Mouse (Mus musculus): ENCODE data around the gene Galnt9.
A peak's percentile ranks its signal among the peaks of the same experiment; 100 is the strongest.

The Galnt9 gene

DNA sequence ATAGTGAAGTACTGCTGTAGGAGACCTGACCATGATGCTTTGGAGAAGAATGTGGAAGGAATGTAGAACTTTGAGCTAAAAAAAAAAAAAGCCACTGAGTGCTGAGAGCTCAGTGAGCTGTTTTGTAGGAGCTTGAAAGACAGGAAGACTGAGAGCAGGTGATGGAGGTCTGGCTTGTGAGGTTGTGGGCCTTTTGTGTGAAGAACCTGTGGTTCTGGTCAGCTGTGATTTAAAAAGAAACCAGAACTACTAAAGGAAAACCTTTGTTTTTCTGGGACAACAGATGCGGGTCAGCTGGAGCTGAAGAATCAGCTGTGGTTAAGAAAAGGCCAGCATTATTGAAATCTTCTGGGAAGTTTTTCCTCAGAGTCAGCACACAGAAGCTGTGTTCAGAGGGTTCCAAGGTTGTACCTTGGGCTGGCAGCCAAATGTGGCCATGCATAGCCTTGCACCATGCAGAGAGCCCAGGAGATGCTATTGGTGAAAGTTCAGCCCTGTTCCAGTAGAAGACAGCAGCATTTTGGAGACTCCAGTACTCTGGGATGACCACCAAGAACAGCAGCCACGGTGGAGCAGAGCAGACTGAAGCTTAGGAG, 85.5 kb downstream of the Galnt9 start:
- DNase-seq (ENCODE audit: low read depth): no peak

DNA sequence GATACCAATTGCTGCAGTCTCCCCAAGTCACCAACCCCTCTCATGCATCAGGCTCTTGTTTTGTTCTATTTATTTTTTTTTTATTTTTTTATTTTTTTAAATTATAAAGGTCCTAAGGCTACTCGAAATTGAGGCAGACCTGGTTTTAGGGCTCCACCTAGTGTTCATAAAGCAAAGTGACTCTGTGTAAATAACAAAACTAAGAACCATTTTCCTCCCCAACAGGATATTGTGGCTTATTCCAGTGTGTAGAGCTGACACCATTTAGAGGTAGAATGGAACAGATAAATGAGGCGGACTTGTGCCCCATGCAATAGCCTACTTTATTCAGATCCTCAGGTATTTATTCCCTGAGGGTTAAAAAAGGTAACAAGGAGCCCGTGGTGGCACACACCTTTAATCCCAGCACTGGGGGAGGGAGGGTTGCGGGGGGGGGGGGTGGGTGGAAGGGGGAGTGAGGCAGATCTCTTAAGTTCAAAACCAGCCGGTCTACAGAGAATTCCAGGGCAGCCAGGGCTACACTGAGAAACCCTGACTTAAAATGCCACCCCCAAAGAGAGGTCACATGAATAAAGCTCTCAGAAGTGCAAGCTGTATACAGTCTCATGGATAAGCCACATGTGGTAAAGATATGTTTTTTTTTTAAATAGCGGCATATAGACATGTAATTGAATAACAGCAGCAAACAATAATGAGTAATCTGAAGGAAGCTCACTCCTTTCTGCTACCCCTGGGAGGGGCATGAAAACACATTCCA, 92.0 kb downstream of the Galnt9 start:
- DNase-seq (ENCODE audit: low read depth): peak; percentile 83

DNA sequence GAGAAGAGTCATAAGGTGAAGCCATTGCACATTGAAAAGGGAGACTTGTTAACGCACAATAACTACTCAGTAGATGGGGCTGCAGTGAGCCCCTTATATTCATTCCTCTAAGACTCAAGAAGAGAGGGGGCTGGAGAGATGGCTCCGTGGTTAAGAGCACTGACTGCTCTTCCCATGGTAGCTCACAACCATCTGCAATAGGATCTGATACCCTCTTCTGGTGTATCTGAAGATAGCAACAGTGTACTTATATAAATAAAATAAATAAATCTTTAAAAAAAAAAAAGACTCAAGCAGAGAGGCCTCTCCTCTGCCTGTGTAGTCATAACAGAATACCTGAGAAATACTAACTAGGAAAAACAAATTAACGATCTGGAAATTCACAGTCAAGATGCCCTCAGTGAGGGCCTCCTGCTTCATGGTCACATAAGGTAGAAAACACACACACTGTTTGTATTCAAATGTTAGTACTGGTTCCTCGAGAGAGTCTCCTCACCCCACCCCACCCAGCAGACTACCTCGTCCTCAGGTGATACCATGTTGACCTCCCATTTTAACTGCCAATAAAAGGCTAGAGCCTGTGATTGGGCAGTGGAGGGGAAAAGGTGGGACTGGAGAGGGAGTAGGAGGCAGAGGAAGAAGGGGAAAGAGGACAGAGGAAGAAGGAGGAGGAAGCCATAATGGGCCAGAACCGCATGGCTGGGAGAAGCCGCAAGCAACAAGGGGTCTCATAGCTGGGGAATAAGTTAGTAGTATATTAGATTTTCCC, 94.3 kb downstream of the Galnt9 start:
- no peak for DNase-seq (ENCODE audit: low read depth)

DNA sequence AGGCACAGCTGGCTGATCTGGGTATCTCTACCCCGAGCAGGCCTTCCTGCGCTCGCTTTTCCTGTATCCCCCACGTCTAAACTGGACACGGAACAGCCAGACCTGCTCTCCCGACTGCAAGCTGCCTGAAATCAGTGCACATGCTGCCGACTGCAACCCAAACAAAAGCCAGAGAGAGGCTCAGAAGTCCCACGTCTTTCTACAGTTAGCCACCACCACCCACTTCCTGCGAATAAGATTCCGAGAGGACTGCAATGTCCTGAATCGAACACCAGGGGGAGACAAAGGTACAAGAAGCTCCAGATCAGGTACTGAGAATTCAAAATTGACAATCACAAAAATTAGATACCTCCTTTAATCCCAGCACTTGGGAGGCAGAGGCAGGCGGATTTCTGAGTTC, 95.3 kb downstream of the Galnt9 start:
- DNase-seq (ENCODE audit: low read depth): peak; percentile 93

DNA sequence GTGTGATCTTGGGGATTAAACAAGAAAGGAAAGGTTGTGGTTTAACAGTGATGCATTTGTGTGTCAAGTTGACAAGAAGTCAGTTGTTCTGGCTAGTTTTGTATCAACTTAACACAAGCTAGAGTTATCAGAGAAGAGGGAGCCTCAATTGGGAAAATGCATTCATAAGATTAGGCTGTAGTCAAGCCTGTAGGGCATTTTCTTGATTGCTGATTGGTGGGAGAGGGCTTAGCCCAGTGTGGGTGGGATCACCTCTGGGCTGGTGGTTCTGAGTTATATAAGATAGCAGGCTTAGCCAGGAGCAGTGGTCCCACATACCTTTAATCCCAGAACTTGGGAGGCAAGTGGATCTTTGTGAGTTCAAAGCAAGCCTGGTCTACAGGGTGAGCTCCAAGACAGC, 102.2 kb downstream of the Galnt9 start:
- no peak for DNase-seq (ENCODE audit: low read depth)

- peak; percentile 97 for DNase-seq (ENCODE audit: low read depth)
Observed at GRCm38 (mm10) chr5:110652719-110653648, 108.8 kb downstream of the Galnt9 start, which contains the start of the genes Noc4l and Ddx51. TSS of gene Noc4l (minus strand) at chr5:110653417. TSS of gene Ddx51 (plus strand) at chr5:110653451.

DNA sequence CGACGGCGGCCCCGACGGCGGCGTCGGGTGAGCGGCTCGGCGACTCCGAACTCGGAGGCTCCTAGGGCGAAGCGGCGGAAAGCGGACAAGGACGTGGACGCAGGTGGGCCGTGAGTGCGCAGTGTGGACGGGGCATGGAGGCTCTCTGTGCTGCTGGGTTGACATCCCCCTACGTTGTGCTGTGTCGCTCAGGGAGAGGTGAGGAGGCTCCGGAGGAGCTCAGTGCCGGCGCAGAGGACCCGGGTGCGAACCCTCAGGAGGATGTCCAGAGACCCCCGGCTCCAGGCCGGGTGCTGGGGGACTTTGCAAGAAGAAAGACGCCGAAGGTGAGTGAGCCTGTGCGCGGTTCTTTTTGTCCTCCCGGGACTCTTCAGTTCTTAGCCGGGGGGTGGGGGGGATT, 109.5 kb downstream of the Galnt9 start:
- DNase-seq (ENCODE audit: low read depth): no peak

DNA sequence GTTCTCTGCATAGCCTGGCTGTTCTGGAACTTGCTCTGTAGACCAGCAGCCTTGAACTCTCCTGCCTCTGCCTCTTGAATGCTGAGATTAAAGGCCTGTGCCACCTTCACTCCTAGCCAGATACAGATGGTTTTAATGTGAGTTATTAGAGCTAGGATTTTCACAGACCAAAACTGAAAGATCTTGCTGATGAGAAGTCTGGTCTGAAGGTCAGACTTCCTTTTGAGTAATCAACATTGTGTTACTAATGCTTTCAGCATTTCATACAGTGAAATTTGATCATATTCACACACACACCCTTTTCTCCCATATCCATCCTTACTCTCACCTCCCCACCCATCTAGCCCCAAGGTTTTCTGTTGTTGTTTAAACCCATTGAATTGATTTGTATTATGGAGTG, 115.5 kb downstream of the Galnt9 start:
- DNase-seq (ENCODE audit: low read depth): no peak

GRCm38 (mm10) chr5:110664041-110664440, 119.9 kb downstream of the Galnt9 start:
- no peak for DNase-seq (ENCODE audit: low read depth)

DNA sequence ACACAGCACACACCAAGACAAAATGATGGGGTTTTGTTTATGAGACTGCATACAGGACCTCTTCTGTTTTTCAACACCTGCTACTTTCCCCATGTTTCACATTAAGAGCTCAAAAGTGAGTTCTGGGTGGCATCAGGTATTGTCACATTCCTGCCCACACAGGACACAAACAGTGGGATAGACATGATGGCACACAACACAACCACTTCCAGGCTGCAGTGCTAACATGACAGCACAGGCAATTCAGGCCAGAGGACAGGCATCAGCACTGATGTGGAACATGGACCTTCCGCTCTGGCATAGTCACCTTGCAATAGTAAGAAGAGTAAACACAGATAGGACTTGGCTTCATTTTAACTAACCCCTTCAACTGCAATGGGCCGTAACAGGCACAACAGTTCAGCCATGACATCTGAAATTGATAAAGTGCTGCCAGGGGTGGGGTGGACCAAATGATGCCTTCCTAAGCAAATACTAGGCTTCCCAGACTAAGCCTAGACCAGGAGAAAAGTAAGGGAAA, 120.7 kb downstream of the Galnt9 start:
- no peak for DNase-seq (ENCODE audit: low read depth)

- no peak for DNase-seq (ENCODE audit: low read depth)
Observed at GRCm38 (mm10) chr5:110665486-110666121, 121.4 kb downstream of the Galnt9 start.
